Mouse (Mus musculus): Measurements from ENCODE around the gene Fam19a3.
"Not testable (repeated sequence)": the region's sequence is repeated elsewhere in the genome, so short reads cannot be mapped to it uniquely, and the experiment has no call there.

Gene Fam19a3

GRCm38 (mm10) chr3:104781471-104781903 is at the start of gene Fam19a3:
TSS of gene Fam19a3 (minus strand) at chr3:104781840.
- peak; percentile 43 for DNase-seq

- no peak for DNase-seq
Measured at GRCm38 (mm10) chr3:104822413-104822812, 40.8 kb upstream of the Fam19a3 start.

- DNase-seq = no peak
Measured at GRCm38 (mm10) chr3:104820426-104820825, 38.8 kb upstream of the Fam19a3 start.

- no peak for DNase-seq
Measured at GRCm38 (mm10) chr3:104818749-104819134, 37.1 kb upstream of the Fam19a3 start.

- peak; percentile 85 for DNase-seq
Measured at GRCm38 (mm10) chr3:104817991-104818748, 36.5 kb upstream of the Fam19a3 start, which contains the start of gene Mov10. TSS of gene Mov10 (minus strand) at chr3:104818563.

GRCm38 (mm10) chr3:104817481-104817990 is 35.9 kb upstream of the Fam19a3 start:
- peak; percentile 75 for DNase-seq

- no peak for DNase-seq
Measured at GRCm38 (mm10) chr3:104816130-104816529, 34.5 kb upstream of the Fam19a3 start.

- no peak for DNase-seq
Measured at GRCm38 (mm10) chr3:104815346-104815745, 33.7 kb upstream of the Fam19a3 start.

GRCm38 (mm10) chr3:104814746-104815145 is 33.1 kb upstream of the Fam19a3 start:
- no peak for DNase-seq

- not testable (repeated sequence) for DNase-seq
Measured at GRCm38 (mm10) chr3:104813227-104813626, 31.6 kb upstream of the Fam19a3 start.

- no peak for DNase-seq
Measured at GRCm38 (mm10) chr3:104812254-104812653, 30.6 kb upstream of the Fam19a3 start.

- DNase-seq = no peak
Measured at GRCm38 (mm10) chr3:104811752-104812151, 30.1 kb upstream of the Fam19a3 start.

GRCm38 (mm10) chr3:104805539-104805938 is 23.9 kb upstream of the Fam19a3 start:
- no peak for DNase-seq

GRCm38 (mm10) chr3:104804312-104804711 is 22.7 kb upstream of the Fam19a3 start:
- no peak for DNase-seq

GRCm38 (mm10) chr3:104801481-104801880 is 19.8 kb upstream of the Fam19a3 start:
- DNase-seq = no peak

- no peak for DNase-seq
Measured at GRCm38 (mm10) chr3:104800681-104801080, 19.0 kb upstream of the Fam19a3 start.

- no peak for DNase-seq
Measured at GRCm38 (mm10) chr3:104796430-104797082, 14.9 kb upstream of the Fam19a3 start.

GRCm38 (mm10) chr3:104795661-104796340 is 14.2 kb upstream of the Fam19a3 start:
- no peak for DNase-seq

- DNase-seq = no peak
Measured at GRCm38 (mm10) chr3:104794953-104795470, 13.4 kb upstream of the Fam19a3 start.

- DNase-seq = peak; percentile 98
Measured at GRCm38 (mm10) chr3:104793871-104794828, 12.5 kb upstream of the Fam19a3 start.

- no peak for DNase-seq
Measured at GRCm38 (mm10) chr3:104792360-104793270, 11.0 kb upstream of the Fam19a3 start.
